In genomic region chr12:107837741-107838140, GRCm38 (mm10) we compare ENCODE assay signal across 18 mouse cellular contexts.
"Had no signal": no experiment of that assay in that cellular context is flagged by ENCODE, and none has a peak within 500 bp of the region (broad histone marks: within the 10 kb centered on the region; RNA-seq: fewer than 3 reads in every experiment).

No protein-coding gene starts in this region.

- DNase-seq: kidney, adult 2 months; kidney, postnatal 25 days; liver, embryonic 13.5 days; lung, adult 2 months; lung, postnatal 14 days; retina, postnatal 1 day; right cerebral cortex, postnatal 25 days; spleen, adult 18-20 months; thymus, adult 18-20 months; thymus, postnatal 14 days; thymus, postnatal 4 days had no signal

- H3K27ac ChIP-seq: kidney, postnatal 0 days; liver, embryonic 13.5 days; macrophage; midbrain, embryonic 12.5 days; midbrain, embryonic 15.5 days; neural tube, embryonic 12.5 days; neural tube, embryonic 15.5 days; stomach, embryonic 15.5 days had no signal

- H3K4me3 ChIP-seq: liver, embryonic 13.5 days; midbrain, embryonic 12.5 days; midbrain, embryonic 15.5 days; neural tube, embryonic 12.5 days; neural tube, embryonic 15.5 days; stomach, embryonic 15.5 days had no signal
